Mouse (Mus musculus) cerebral cortex, adult 2 months (tissue): ENCODE data around the gene Plekha8.

ENCODE experiments used
- WGBS: fragments of 180-500 bp; shearing (Covaris S2); methylation state at CpG from one replicate; pipeline ENCODE4 v1.1.7; 2018; 5-methylcytosine and 5-hydroxymethylcytosine counted together

The Plekha8 gene

GRCm38 (mm10) chr6:54641953-54642352 is 47.0 kb downstream of the Plekha8 start:
- 69% methylated on average over 2 of the region's 2 CpGs for WGBS

GRCm38 (mm10) chr6:54643181-54643580 is 48.3 kb downstream of the Plekha8 start:
- 86% methylated on average over 4 of the region's 4 CpGs for WGBS

GRCm38 (mm10) chr6:54655471-54656095 is 60.7 kb downstream of the Plekha8 start:
- 74% methylated on average over 11 of the region's 11 CpGs for WGBS

GRCm38 (mm10) chr6:54657861-54658260 is 63.0 kb downstream of the Plekha8 start:
- WGBS = 83% methylated on average over 6 of the region's 6 CpGs

- 72% methylated on average over 6 of the region's 6 CpGs for WGBS
Measured at GRCm38 (mm10) chr6:54669868-54670267, 75.0 kb downstream of the Plekha8 start.

GRCm38 (mm10) chr6:54672901-54673300 is 78.0 kb downstream of the Plekha8 start:
- 74% methylated on average over 5 of the region's 5 CpGs for WGBS

- 87% methylated on average over 5 of the region's 5 CpGs for WGBS
Measured at GRCm38 (mm10) chr6:54679686-54680085, 84.8 kb downstream of the Plekha8 start.

GRCm38 (mm10) chr6:54680891-54681745 is 86.2 kb downstream of the Plekha8 start, which contains the start of gene Mturn:
Mturn (plus strand) TSS chr6:54681624.
- WGBS = 1% methylated on average over 47 of the region's 48 CpGs

GRCm38 (mm10) chr6:54681746-54682428 is 87.0 kb downstream of the Plekha8 start:
- 1% methylated on average over 61 of the region's 61 CpGs for WGBS

- 74% methylated on average over 4 of the region's 4 CpGs for WGBS
Measured at GRCm38 (mm10) chr6:54684085-54684484, 89.2 kb downstream of the Plekha8 start.

GRCm38 (mm10) chr6:54685103-54685502 is 90.2 kb downstream of the Plekha8 start:
- 76% methylated on average over 5 of the region's 5 CpGs for WGBS

GRCm38 (mm10) chr6:54685716-54686395 is 90.9 kb downstream of the Plekha8 start:
- 70% methylated on average over 14 of the region's 14 CpGs for WGBS

- WGBS = 89% methylated on average over 21 of the region's 21 CpGs
Measured at GRCm38 (mm10) chr6:54686946-54687737, 92.2 kb downstream of the Plekha8 start.

GRCm38 (mm10) chr6:54688467-54689323 is 93.8 kb downstream of the Plekha8 start:
- WGBS = 89% methylated on average over 18 of the region's 18 CpGs

- WGBS = 87% methylated on average over 7 of the region's 7 CpGs
Measured at GRCm38 (mm10) chr6:54689686-54690085, 94.8 kb downstream of the Plekha8 start.

GRCm38 (mm10) chr6:54690838-54691237 is 95.9 kb downstream of the Plekha8 start:
- WGBS = 78% methylated on average over 13 of the region's 13 CpGs

- WGBS = 83% methylated on average over 14 of the region's 14 CpGs
Measured at GRCm38 (mm10) chr6:54691368-54692116, 96.6 kb downstream of the Plekha8 start.

- WGBS = 86% methylated on average over 1 of the region's 1 CpGs
Measured at GRCm38 (mm10) chr6:54692201-54692600, 97.3 kb downstream of the Plekha8 start.

GRCm38 (mm10) chr6:54693286-54693685 is 98.4 kb downstream of the Plekha8 start:
- 81% methylated on average over 6 of the region's 6 CpGs for WGBS
